Mouse (Mus musculus) adrenal gland (tissue): Measurements from ENCODE around the gene Raf1.

Source experiments
- intact Hi-C: fragments of 180-260 bp; cut with DNase I; formaldehyde crosslinking; loops from one replicate; pipeline ENCODE4 v1.15.1; 2025

Raf1 gene

GRCm38 (mm10) chr6:115626121-115626520 is 50.3 kb downstream of the Raf1 start:
- intact Hi-C loops, result no loop called here

- intact Hi-C loops, result no loop called here
Measured at GRCm38 (mm10) chr6:115620942-115621341, 55.5 kb downstream of the Raf1 start.

GRCm38 (mm10) chr6:115619818-115620217 is 56.6 kb downstream of the Raf1 start:
- intact Hi-C loops, result no loop called here

DNA sequence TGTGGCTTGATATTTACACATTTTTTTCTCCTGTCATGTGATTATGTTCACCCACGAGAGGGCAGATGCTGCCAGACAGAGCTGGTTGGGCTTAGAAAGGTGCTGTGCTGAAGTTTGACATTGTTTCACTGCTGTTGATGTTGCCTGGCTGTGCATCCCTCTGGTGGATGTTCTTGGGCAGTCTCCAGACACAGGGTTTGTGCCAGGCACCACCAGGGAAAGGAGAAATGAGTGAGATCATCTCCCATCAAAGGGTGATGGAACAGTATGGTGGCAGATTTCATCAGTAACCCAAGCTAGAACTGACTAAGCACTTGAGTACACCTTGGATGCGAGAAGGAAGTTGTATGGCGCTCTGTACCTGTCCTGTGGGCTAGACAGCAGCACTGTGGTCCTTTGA is 60.5 kb downstream of the Raf1 start:
- intact Hi-C loops, result no loop called here

- intact Hi-C loops, result loop anchor here (5.0 kb wide), 1 partner anchor 44 kb away; no protein-coding TSS in a partner anchor
Measured at GRCm38 (mm10) chr6:115613793-115614192, 62.6 kb downstream of the Raf1 start.

GRCm38 (mm10) chr6:115610301-115610700 is 66.1 kb downstream of the Raf1 start:
- intact Hi-C loops, result loop anchor here (5.0 kb wide), 1 partner anchor 47 kb away; no protein-coding TSS in a partner anchor

DNA sequence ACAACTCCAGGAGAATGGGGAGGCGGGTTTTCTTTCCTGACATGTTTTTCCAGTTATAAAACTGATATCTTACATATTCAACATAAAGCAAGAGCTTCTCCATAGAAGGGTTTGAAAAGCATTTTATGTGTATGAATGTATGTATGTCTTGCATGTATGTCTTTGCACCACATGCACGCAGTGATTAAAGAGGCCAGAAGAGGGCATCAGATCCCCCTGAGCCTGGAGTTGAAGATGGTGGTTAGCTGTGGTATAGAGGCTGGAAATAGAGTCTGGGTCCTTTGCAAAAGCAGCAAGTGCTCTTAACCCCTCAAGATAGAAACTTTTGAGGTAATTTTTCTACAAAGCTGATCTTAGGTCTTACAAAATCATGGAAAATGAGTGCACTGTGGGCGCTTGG is 67.3 kb downstream of the Raf1 start:
- intact Hi-C loops, result loop anchor here (10.0 kb wide), 1 partner anchor 196 kb away; the partner anchor contains the start of gene Rpl32

- intact Hi-C loops, result loop anchor here (10.0 kb wide), 1 partner anchor 197 kb away; the partner anchor contains the start of gene Rpl32
Measured at GRCm38 (mm10) chr6:115607429-115607828, 69.0 kb downstream of the Raf1 start.

GRCm38 (mm10) chr6:115606461-115606860 is 70.0 kb downstream of the Raf1 start:
- intact Hi-C loops, result loop anchor here (10.0 kb wide), 1 partner anchor 198 kb away; the partner anchor contains the start of gene Rpl32

DNA sequence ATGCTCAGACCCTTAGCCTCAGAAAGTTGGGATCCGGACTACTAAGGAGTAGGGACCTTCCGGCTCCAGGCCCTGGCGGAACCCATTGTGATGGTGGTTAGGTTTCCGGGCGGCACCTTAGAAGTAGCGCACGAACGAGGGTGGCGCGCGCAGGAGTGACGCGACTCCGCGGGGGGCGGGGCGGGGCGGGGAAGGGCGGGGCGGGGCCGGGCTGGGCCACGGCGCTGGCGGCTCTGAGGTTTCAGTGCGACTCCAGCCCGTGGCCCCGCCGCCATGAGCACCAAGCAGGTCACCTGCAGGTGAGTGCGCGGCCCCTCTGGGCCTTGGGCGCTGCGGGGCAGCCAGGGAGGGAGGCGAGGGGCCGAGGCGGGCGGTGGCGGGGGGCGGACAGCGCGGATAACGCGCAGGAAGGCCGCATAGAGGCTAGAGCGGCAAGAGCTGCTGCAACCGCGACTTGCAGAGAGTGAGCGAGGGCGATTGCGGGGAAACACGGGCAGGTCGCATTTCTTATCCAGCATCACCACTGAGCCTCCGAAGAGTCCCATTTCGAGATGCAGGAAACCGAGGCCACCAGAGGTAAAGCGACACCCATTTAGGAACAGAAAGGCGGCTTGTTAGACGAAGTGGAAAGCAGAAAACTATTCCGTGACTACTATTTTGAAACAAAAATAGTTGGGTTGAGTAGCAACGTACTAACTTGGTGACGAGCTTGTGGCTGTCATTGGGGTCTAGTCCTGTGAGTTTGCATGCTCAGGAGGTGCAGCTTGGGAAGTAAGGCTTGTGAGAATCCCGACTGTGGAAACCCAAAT is 74.5 kb downstream of the Raf1 start, which contains the start of gene Mkrn2:
Mkrn2 (plus strand) TSS at position 188 of the 809 bp plus-strand sequence.
- intact Hi-C loops, result loop anchor here (5.0 to 10.0 kb wide), 2 partner anchors 75 to 203 kb away; partner anchors contain the start of genes Raf1 and Rpl32

DNA sequence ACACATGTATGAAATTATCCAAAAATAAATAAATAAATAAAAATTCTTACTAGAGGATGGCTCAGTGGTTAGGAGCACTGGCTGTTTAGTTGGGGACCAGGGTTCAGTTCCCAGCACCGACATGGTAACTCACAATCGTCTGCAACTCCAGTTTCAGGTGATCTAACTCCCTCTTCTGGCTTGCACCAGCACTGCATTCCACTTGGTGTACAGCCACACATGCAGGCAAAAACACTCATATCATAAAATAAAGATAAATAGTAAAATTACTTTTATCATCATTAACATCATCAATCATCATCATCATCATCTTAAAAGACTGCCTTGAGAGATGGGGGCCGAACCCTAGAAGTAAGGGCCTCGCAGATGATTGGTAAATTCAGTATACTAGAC is 75.1 kb downstream of the Raf1 start:
- intact Hi-C loops, result loop anchor here (5.0 to 10.0 kb wide), 2 partner anchors 76 to 203 kb away; partner anchors contain the start of genes Raf1 and Rpl32

DNA sequence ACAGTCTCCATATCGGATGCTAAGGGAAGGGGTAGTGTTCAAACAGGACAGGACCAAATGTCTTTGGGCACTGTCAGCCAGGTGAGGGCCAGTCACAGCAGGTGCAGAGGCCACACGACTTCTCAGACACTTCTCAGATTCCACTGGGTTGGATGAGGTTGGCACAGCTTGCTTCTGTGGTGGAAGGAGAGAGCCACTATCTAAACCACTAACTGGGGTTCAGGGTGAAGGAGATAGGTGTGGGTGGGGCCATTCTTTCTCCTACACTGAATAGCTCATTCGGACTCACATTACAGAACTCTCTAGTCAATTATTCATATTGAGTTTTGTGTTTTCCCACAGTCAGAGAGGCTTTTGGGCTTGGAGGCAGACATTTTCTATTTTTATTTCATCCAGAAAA is 80.8 kb downstream of the Raf1 start:
- intact Hi-C loops, result no loop called here

DNA sequence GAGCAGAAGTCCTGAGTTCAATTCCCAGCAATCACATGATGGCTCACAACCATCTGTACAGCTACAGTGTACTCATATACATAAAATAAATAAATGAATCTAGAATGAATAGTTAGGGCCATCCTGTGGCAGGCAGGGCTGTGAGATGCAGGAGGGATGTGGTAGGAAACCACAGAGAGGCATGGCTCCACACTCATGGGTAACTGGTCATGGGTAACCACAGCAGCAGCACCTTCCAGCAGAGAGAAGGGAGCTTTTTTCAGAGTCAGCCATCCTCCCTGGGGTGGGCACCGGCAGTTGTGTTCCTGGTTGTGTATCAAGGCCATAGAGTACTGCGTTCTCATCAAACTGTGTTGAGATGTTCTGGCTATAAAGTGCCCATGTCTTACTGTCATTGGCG is 82.0 kb downstream of the Raf1 start:
- intact Hi-C loops, result no loop called here

GRCm38 (mm10) chr6:115593252-115593651 is 83.2 kb downstream of the Raf1 start:
- intact Hi-C loops, result no loop called here

- intact Hi-C loops, result no loop called here
Measured at GRCm38 (mm10) chr6:115592458-115592857, 84.0 kb downstream of the Raf1 start, which contains the start of gene Mkrn2os. Gene Mkrn2os (minus strand): TSS chr6:115592576.

DNA sequence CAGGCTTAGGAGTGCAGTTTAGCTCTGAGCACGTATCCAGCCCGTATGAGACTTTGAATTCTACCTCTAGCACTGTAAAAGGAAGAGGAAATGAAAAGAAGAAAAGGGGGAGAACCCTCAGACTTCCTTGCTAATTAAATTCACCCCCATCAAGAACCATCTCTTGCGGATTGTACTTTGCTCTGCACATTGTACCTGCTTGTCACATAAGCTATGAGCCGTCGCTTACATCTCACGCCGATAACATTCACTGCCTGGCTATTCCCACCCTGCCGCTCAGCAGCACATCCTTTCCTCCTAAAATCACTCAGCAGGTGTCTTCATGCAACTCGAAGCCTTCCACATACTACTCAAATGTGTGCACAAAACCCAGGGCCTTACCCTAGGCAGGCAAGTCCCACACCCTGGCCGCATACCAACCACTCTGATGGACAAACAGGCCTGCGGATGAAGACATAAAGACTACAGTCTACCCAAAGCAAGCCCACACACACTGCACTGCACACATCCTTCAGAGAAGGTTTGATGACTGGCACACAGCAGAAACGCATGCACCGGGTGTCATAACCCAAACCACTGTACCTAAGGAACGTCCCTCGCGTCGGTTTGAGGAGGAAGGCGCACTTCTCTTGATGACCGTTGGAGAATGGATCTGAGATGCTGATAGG is 84.6 kb downstream of the Raf1 start:
- intact Hi-C loops, result no loop called here

GRCm38 (mm10) chr6:115586321-115586720 is 90.1 kb downstream of the Raf1 start:
- intact Hi-C loops, result no loop called here

DNA sequence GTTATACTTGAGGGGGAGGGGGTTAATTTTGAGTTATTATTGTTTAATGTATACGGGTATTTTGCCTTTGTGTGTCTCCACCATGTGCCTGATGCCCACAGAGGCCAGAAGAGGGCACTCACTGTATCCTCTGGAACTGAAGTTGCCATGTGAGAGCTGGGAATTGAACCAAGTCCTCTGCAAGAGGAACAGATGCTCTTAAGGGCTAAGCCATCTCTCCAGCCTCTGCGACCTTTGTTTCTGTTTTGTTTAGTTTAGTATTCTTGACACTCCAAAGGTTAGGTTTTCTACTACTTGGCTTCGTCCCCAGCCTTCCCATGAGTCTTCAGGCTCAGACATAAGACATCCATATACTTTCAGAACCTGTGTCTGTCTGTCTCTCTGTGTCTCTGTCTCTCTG is 92.3 kb downstream of the Raf1 start:
- intact Hi-C loops, result no loop called here

GRCm38 (mm10) chr6:115583430-115584125 is 92.9 kb downstream of the Raf1 start:
- intact Hi-C loops, result no loop called here

GRCm38 (mm10) chr6:115582328-115583115 is 93.9 kb downstream of the Raf1 start:
- intact Hi-C loops, result no loop called here

- intact Hi-C loops, result no loop called here
Measured at GRCm38 (mm10) chr6:115580810-115581209, 95.6 kb downstream of the Raf1 start.
